Mouse (Mus musculus) C2C12 (cell line): ENCODE measurements around the gene Slc6a9. TPM values are rescaled to one million over a fixed set of nuclear protein-coding genes. Genes with fewer than 3 reads are reported as not detected.

Experiments
- H3K27me3 ChIP-seq: one replicate; pipeline ENCODE4 v1.6.1; 2011; ENCODE audit not compliant: control insufficient read depth, insufficient read depth, insufficient read length
- H3K36me3 ChIP-seq: one replicate; pipeline ENCODE4 v1.6.1; 2011; ENCODE audit not compliant: control insufficient read depth, insufficient read depth
- H3K4me3 ChIP-seq: one replicate; pipeline ENCODE4 v1.5.1; 2011; ENCODE audit warnings: mild to moderate bottlenecking, control low read depth; ENCODE audit not compliant: poor library complexity, insufficient read depth, severe bottlenecking
- H3K79me2 ChIP-seq: one replicate; pipeline ENCODE4 v1.6.1; 2011; ENCODE audit not compliant: control insufficient read depth, insufficient read depth
- H3K79me3 ChIP-seq: one replicate; pipeline ENCODE4 v1.6.1; 2011; ENCODE audit warnings: low read depth, control low read depth
- H3ac ChIP-seq: one replicate; pipeline ENCODE3; 2011; ENCODE audit warnings: low read depth; ENCODE audit not compliant: control insufficient read depth, insufficient read length
- CEBPB ChIP-seq: IDR thresholded peaks from one replicate; pipeline ENCODE4 v1.6.1; 2011; ENCODE audit warnings: low read depth, mild to moderate bottlenecking, control low read depth, moderate library complexity
- CTCF ChIP-seq: IDR thresholded peaks from one replicate; pipeline ENCODE4 v1.5.1; 2011; ENCODE audit not compliant: control insufficient read depth, insufficient read depth, insufficient read length
- FOSL1 ChIP-seq: IDR thresholded peaks from one replicate; pipeline ENCODE4 v1.8.0; 2011; ENCODE audit warnings: mild to moderate bottlenecking, low read length; ENCODE audit not compliant: poor library complexity, insufficient read depth, severe bottlenecking
- MAX ChIP-seq: IDR thresholded peaks from one replicate; pipeline ENCODE4 v1.6.1; 2011; ENCODE audit warnings: mild to moderate bottlenecking, control low read depth
- MYOD1 ChIP-seq: IDR thresholded peaks from one replicate; pipeline ENCODE4 v1.6.1; 2011; ENCODE audit warnings: low read depth; ENCODE audit not compliant: control insufficient read depth, insufficient read length
- MYOG ChIP-seq: IDR thresholded peaks from one replicate; pipeline ENCODE4 v1.6.1; 2011; ENCODE audit not compliant: control insufficient read depth, insufficient read length; ENCODE audit errors: extremely low read depth
- USF1 ChIP-seq: IDR thresholded peaks from one replicate; pipeline ENCODE4 v1.6.1; 2011; ENCODE audit warnings: low read depth, mild to moderate bottlenecking, control low read depth, moderate library complexity
- polyA plus RNA-seq: library from polyadenylated mRNA; unstranded; fragments of >200 nt; fragmentation: generic; extraction: Trizol; gene quantifications from one replicate; pipeline ENCODE4 v1.2.1, GENCODE M21; 2012; ENCODE audit warnings: missing spikeins

The Slc6a9 gene
- polyA plus RNA-seq, 1 experiment: 14.4 TPM

- Histone ChIP-seq H3K79me2 (no peaks in the 10 kb centered on the region), H3K4me3 (no peak overlapping the region), H3ac (no peak overlapping the region)
Observed at GRCm38 (mm10) chr4:117870437-117870836, 36.1 kb downstream of the Slc6a9 start.

GRCm38 (mm10) chr4:117871787-117872186 lies 37.5 kb downstream of the Slc6a9 start:
- no peaks in the 10 kb centered on the region for H3K79me3 ChIP-seq

More at GRCm38 (mm10) chr4:117870437-117870836, 36.1 kb downstream of the Slc6a9 start:
- H3K36me3 ChIP-seq: peaks cover 13% of the 10 kb centered on the region
- TF ChIP-seq MYOD1 (no peak), CTCF (no peak), MAX (no peak), USF1 (no peak), FOSL1 (no peak), CEBPB (no peak), MYOG (no peak)
- no peaks in the 10 kb centered on the region for H3K79me3 ChIP-seq
- H3K27me3 ChIP-seq: no peaks in the 10 kb centered on the region

GRCm38 (mm10) chr4:117872471-117872886 lies 38.2 kb downstream of the Slc6a9 start, which contains the start of gene Ccdc24:
TSS of gene Ccdc24 (minus strand) at chr4:117872557.
- H3ac ChIP-seq: no peak within 1 kb of the TSS
- H3K36me3 ChIP-seq: peaks cover 22% of the 10 kb centered on the region
- H3K27me3 ChIP-seq: no peaks in the 10 kb centered on the region
- TF ChIP-seq MYOG: no peak
- TF ChIP-seq MYOD1: no peak
- no peaks in the 10 kb centered on the region for H3K79me3 ChIP-seq
- no peak within 1 kb of the TSS for H3K4me3 ChIP-seq
- no peaks in the 10 kb centered on the region for H3K79me2 ChIP-seq

More at GRCm38 (mm10) chr4:117871787-117872186, 37.5 kb downstream of the Slc6a9 start:
- H3K4me3 ChIP-seq: no peak overlapping the region
- no peaks in the 10 kb centered on the region for H3K27me3 ChIP-seq
- no peaks in the 10 kb centered on the region for H3K79me2 ChIP-seq
- TF ChIP-seq MYOG: no peak
- TF ChIP-seq USF1: no peak
- H3K36me3 ChIP-seq: peaks cover 18% of the 10 kb centered on the region
- H3ac ChIP-seq: no peak overlapping the region

DNA sequence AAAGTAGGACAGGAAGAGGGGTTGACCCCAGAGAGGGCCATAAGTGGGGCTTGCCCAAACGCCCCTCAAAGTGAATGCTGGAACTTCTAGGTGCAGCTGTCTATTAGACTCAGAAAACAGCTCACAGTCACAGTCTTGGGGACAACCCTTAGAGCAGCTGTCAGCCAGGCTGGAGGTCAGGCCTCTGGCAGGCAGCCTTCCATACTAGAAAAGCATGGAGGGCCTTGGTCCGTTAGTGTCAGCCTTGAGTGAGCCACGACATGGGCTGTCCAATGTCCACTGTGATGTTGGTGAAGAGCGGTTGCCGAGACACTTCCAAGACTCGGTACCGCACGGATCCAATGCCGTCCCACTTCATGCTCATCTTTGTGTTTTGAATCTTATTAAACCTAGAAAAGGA lies 39.3 kb downstream of the Slc6a9 start:
- H3K36me3 ChIP-seq: peaks cover 22% of the 10 kb centered on the region
- no peak overlapping the region for H3ac ChIP-seq
- H3K27me3 ChIP-seq: no peaks in the 10 kb centered on the region
- no peaks in the 10 kb centered on the region for H3K79me2 ChIP-seq
- no peak overlapping the region for H3K4me3 ChIP-seq
- no peaks in the 10 kb centered on the region for H3K79me3 ChIP-seq
- no peak for TF ChIP-seq MYOD1
- TF ChIP-seq MYOG: no peak
- no peak for TF ChIP-seq CEBPB
- TF ChIP-seq CTCF: no peak
- TF ChIP-seq USF1: no peak
- TF ChIP-seq FOSL1: no peak
- no peak for TF ChIP-seq MAX

DNA sequence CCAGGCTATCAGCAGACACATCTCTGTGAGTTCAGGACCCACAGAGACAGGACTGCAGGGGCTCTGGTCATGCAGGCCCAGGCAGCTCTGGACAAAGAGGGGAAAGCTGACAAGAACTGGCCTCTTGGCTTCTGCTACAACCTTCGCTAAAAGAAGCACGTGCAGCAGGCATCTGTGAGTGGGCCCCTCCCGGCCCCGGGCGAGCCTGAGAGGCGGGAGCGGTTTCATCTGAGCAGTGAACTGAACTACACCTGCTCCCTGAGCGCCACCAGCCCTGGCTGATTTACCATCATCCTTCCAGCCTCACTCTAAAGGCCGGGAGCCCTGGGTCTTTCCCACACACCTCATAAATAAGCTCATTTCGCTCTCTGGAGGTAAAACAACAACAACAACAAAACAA lies 44.0 kb downstream of the Slc6a9 start:
- no peaks in the 10 kb centered on the region for H3K27me3 ChIP-seq
- TF ChIP-seq MYOD1 (no peak), CTCF (no peak), CEBPB (no peak), USF1 (no peak), FOSL1 (no peak), MAX (no peak), MYOG (no peak)
- H3K36me3 ChIP-seq: peaks cover 26% of the 10 kb centered on the region
- no peak overlapping the region for H3K4me3 ChIP-seq
- peaks cover 2% of the 10 kb centered on the region for H3K79me3 ChIP-seq
- peaks cover 14% of the 10 kb centered on the region for H3K79me2 ChIP-seq
- H3ac ChIP-seq: no peak overlapping the region

DNA sequence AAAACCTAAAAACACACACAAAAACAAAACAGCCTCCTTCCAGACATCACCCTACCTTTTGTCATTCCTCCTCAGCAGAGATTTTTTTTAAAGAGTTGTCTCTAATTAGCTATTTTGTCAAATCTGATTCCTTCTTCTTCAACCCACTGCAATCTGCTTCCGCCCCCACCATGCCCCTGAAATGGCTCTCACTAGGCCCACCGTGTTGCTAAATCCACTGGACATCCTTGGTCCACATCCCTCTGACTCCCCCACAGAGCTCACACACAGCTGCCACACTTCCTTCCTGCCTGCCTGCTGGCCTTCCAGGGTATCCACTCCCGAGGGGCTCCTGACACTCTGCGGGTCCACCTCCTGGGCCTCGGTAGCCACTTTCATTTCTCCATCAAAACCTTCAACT lies 44.4 kb downstream of the Slc6a9 start:
- no peaks in the 10 kb centered on the region for H3K27me3 ChIP-seq
- H3K79me2 ChIP-seq: peaks cover 17% of the 10 kb centered on the region
- H3K36me3 ChIP-seq: peaks cover 22% of the 10 kb centered on the region
- peaks cover 2% of the 10 kb centered on the region for H3K79me3 ChIP-seq
- no peak overlapping the region for H3K4me3 ChIP-seq
- no peak overlapping the region for H3ac ChIP-seq
- TF ChIP-seq MYOD1 (no peak), FOSL1 (no peak), CEBPB (no peak)
